Mouse (Mus musculus) intestine, embryonic 15.5 days (tissue): ENCODE results near the gene Rusc1. TPM values are rescaled to one million over a fixed set of nuclear protein-coding genes. Genes with fewer than 3 reads are reported as not detected.

Experiments
- ATAC-seq: fragments of 200-750 bp; cut with Nextera tagmentation; 2 replicates; pipeline ENCODE4 v1.8.0; 2017; ENCODE audit warnings: moderate TSS enrichment, moderate library complexity
- H3K27ac ChIP-seq: fragments of 300-500 bp; sonication (generic); 2 replicates; pipeline ENCODE4 v1.5.1; 2015; ENCODE audit warnings: mild to moderate bottlenecking, inconsistent platforms
- H3K27me3 ChIP-seq: fragments of 300-500 bp; sonication (generic); replicated peaks from 2 replicates; pipeline ENCODE4 v1.6.1; 2015; ENCODE audit warnings: inconsistent platforms
- H3K36me3 ChIP-seq: fragments of 300-500 bp; sonication (generic); 2 replicates; pipeline ENCODE4 v1.6.1; 2015; ENCODE audit warnings: inconsistent platforms
- H3K4me1 ChIP-seq: fragments of 300-500 bp; sonication (generic); replicated peaks from 2 replicates; pipeline ENCODE4 v1.6.1; 2015; ENCODE audit warnings: inconsistent platforms
- H3K4me2 ChIP-seq: fragments of 300-500 bp; sonication (generic); replicated peaks from 2 replicates; pipeline ENCODE4 v1.6.1; 2015; ENCODE audit warnings: mild to moderate bottlenecking, inconsistent platforms
- H3K4me3 ChIP-seq: fragments of 300-500 bp; sonication (generic); replicated peaks from 2 replicates; pipeline ENCODE4 v1.5.1; 2015; ENCODE audit warnings: inconsistent platforms
- H3K9ac ChIP-seq: fragments of 300-500 bp; sonication (generic); 2 replicates; pipeline ENCODE4 v1.6.1; 2015; ENCODE audit warnings: inconsistent platforms
- H3K9me3 ChIP-seq: fragments of 300-500 bp; sonication (generic); 2 replicates; pipeline ENCODE4 v1.6.1; 2016; ENCODE audit warnings: inconsistent platforms
- WGBS: fragments of 180-500 bp; shearing (Covaris S2); methylation state at CpG from one replicate; pipeline ENCODE4 v1.1.7; 2015; 5-methylcytosine and 5-hydroxymethylcytosine counted together
- polyA plus RNA-seq: library from polyadenylated mRNA; unstranded; fragments of >200 nt; fragmentation: Nextera tagmentation; extraction: Ambion mirVana; gene quantifications from 2 replicates; pipeline ENCODE4 v1.2.1, GENCODE M21; 2015

The Rusc1 gene
- polyA plus RNA-seq, 1 experiment from 2014 or later: 25.6 TPM

GRCm38 (mm10) chr3:89113058-89113457 lies 19.9 kb upstream of the Rusc1 start:
- Histone ChIP-seq H3K4me3 (no peak overlapping the region), H3K36me3 (no peaks in the 10 kb centered on the region), H3K27ac (peak overlapping the region; percentile 68; the same call in 1 of the 2 replicates), H3K9ac (no peak overlapping the region), H3K9me3 (no peaks in the 10 kb centered on the region), H3K4me1 (no peaks in the 10 kb centered on the region), H3K27me3 (no peaks in the 10 kb centered on the region), H3K4me2 (no peak overlapping the region)
- 70% methylated on average over 4 of the region's 4 CpGs for WGBS
- peak; percentile 90 for ATAC-seq

- Histone ChIP-seq H3K4me2 (no peak overlapping the region), H3K9me3 (no peaks in the 10 kb centered on the region), H3K4me1 (no peaks in the 10 kb centered on the region), H3K36me3 (no peaks in the 10 kb centered on the region), H3K27ac (no peak overlapping the region), H3K27me3 (no peaks in the 10 kb centered on the region), H3K4me3 (no peak overlapping the region), H3K9ac (no peak overlapping the region)
- 45% methylated on average over 1 of the region's 1 CpGs for WGBS
- no peak for ATAC-seq
These were observed 15.0 kb upstream of the Rusc1 start for GRCm38 (mm10) chr3:89108146-89108545.

- Histone ChIP-seq H3K36me3 (no peaks in the 10 kb centered on the region), H3K27me3 (no peaks in the 10 kb centered on the region), H3K27ac (no peak overlapping the region), H3K9ac (no peak overlapping the region), H3K4me1 (0 out of 2 replicates have a peak, but pooled peaks cover 4% of the 10 kb centered on the region), H3K4me3 (no peak overlapping the region), H3K9me3 (no peaks in the 10 kb centered on the region), H3K4me2 (no peak overlapping the region)
- no peak for ATAC-seq
- WGBS: 39% methylated on average over 3 of the region's 3 CpGs
These were observed 14.4 kb upstream of the Rusc1 start for GRCm38 (mm10) chr3:89107545-89107944.

- no peak for ATAC-seq
- Histone ChIP-seq H3K36me3 (no peaks in the 10 kb centered on the region), H3K9me3 (no peaks in the 10 kb centered on the region), H3K9ac (no peak overlapping the region), H3K4me2 (no peak overlapping the region), H3K4me1 (0 out of 2 replicates have a peak, but pooled peaks cover 4% of the 10 kb centered on the region), H3K4me3 (no peak overlapping the region), H3K27ac (no peak overlapping the region), H3K27me3 (no peaks in the 10 kb centered on the region)
These were observed 13.8 kb upstream of the Rusc1 start for GRCm38 (mm10) chr3:89106881-89107280.

GRCm38 (mm10) chr3:89103291-89103595 lies 10.1 kb upstream of the Rusc1 start:
- peaks cover 4% of the 10 kb centered on the region for H3K36me3 ChIP-seq
- no peak overlapping the region for H3K4me3 ChIP-seq
- peaks cover 28% of the 10 kb centered on the region for H3K4me1 ChIP-seq
- peak overlapping the region; percentile 78; the same call in 1 of the 2 replicates for H3K27ac ChIP-seq
- H3K4me2 ChIP-seq: no peak overlapping the region
- H3K9ac ChIP-seq: no peak overlapping the region
- no peaks in the 10 kb centered on the region for H3K27me3 ChIP-seq
- 53% methylated on average over 4 of the region's 4 CpGs for WGBS
- H3K9me3 ChIP-seq: no peaks in the 10 kb centered on the region
- ATAC-seq: no peak

GRCm38 (mm10) chr3:89102495-89103290 lies 9.6 kb upstream of the Rusc1 start:
- Histone ChIP-seq H3K9me3 (no peaks in the 10 kb centered on the region), H3K4me1 (peaks cover 29% of the 10 kb centered on the region), H3K27me3 (no peaks in the 10 kb centered on the region), H3K9ac (no peak overlapping the region), H3K36me3 (peaks cover 7% of the 10 kb centered on the region), H3K4me2 (peak overlapping the region; percentile 53), H3K4me3 (peak overlapping the region; percentile 28; the same call in 1 of the 2 replicates), H3K27ac (peak overlapping the region; percentile 78)
- ATAC-seq: no peak
- WGBS: 58% methylated on average over 12 of the region's 12 CpGs

GRCm38 (mm10) chr3:89101812-89102494 lies 8.8 kb upstream of the Rusc1 start, which contains the start of gene Fdps:
TSS of gene Fdps (minus strand) at chr3:89101959.
- Histone ChIP-seq H3K27ac (peak within 1 kb of the TSS; percentile 78), H3K9me3 (no peaks in the 10 kb centered on the region), H3K4me1 (peaks cover 29% of the 10 kb centered on the region), H3K4me2 (peak within 1 kb of the TSS; percentile 87), H3K4me3 (peak within 1 kb of the TSS; percentile 56), H3K27me3 (no peaks in the 10 kb centered on the region), H3K9ac (peak within 1 kb of the TSS; percentile 68), H3K36me3 (peaks cover 7% of the 10 kb centered on the region)
- ATAC-seq: peak; percentile 99
- under 1% methylated on average over 26 of the region's 26 CpGs for WGBS

GRCm38 (mm10) chr3:89101459-89101811 lies 8.3 kb upstream of the Rusc1 start:
- Histone ChIP-seq H3K27me3 (no peaks in the 10 kb centered on the region), H3K4me2 (peak overlapping the region; percentile 87), H3K9ac (peak overlapping the region; percentile 68), H3K27ac (peak overlapping the region; percentile 73), H3K36me3 (peaks cover 11% of the 10 kb centered on the region), H3K4me3 (peak overlapping the region; percentile 56), H3K9me3 (no peaks in the 10 kb centered on the region), H3K4me1 (peaks cover 29% of the 10 kb centered on the region)
- peak; percentile 51 for ATAC-seq
- WGBS: 0% methylated on average over 19 of the region's 19 CpGs

GRCm38 (mm10) chr3:89100811-89101210 lies 7.7 kb upstream of the Rusc1 start, which contains the start of gene Gm43738:
TSS of gene Gm43738 (minus strand) at chr3:89101099.
- Histone ChIP-seq H3K4me2 (peak within 1 kb of the TSS; percentile 87), H3K4me3 (peak within 1 kb of the TSS; percentile 56), H3K4me1 (peaks cover 29% of the 10 kb centered on the region), H3K27ac (peak within 1 kb of the TSS; percentile 73), H3K9ac (peak within 1 kb of the TSS; percentile 68), H3K9me3 (no peaks in the 10 kb centered on the region), H3K27me3 (no peaks in the 10 kb centered on the region), H3K36me3 (peaks cover 14% of the 10 kb centered on the region)
- ATAC-seq: no peak
- WGBS: 42% methylated on average over 7 of the region's 7 CpGs

GRCm38 (mm10) chr3:89094021-89094420 lies 910 bp upstream of the Rusc1 start:
- H3K4me3 ChIP-seq: no peak overlapping the region
- H3K4me2 ChIP-seq: no peak overlapping the region
- H3K4me1 ChIP-seq: peaks cover 34% of the 10 kb centered on the region

GRCm38 (mm10) chr3:89092509-89093090 lies 511 bp downstream of the Rusc1 start:
- no peak for ATAC-seq
- Histone ChIP-seq H3K9ac (peak overlapping the region; percentile 37; the same call in 1 of the 2 replicates), H3K4me2 (peak overlapping the region; percentile 96), H3K4me3 (peak overlapping the region; percentile 26), H3K36me3 (peaks cover 14% of the 10 kb centered on the region), H3K27me3 (peaks cover 7% of the 10 kb centered on the region; the same call in 1 of the 2 replicates), H3K9me3 (no peaks in the 10 kb centered on the region), H3K4me1 (peaks cover 41% of the 10 kb centered on the region), H3K27ac (no peak overlapping the region)
- 33% methylated on average over 11 of the region's 11 CpGs for WGBS

More at GRCm38 (mm10) chr3:89094021-89094420, 910 bp upstream of the Rusc1 start:
- Histone ChIP-seq H3K27me3 (peaks cover 7% of the 10 kb centered on the region; the same call in 1 of the 2 replicates), H3K27ac (no peak overlapping the region), H3K9me3 (no peaks in the 10 kb centered on the region), H3K36me3 (peaks cover 21% of the 10 kb centered on the region), H3K9ac (no peak overlapping the region)
- 81% methylated on average over 10 of the region's 10 CpGs for WGBS
- ATAC-seq: no peak
